Mouse (Mus musculus) intestine, embryonic 15.5 days (tissue): ENCODE measurements around the gene Cdc42ep2. TPM values are rescaled to one million over a fixed set of nuclear protein-coding genes. Genes with fewer than 3 reads are reported as not detected.

ENCODE experiments used
- polyA plus RNA-seq: library from polyadenylated mRNA; unstranded; fragments of >200 nt; fragmentation: Nextera tagmentation; extraction: Ambion mirVana; gene quantifications from 2 replicates; pipeline ENCODE4 v1.2.1, GENCODE M21; 2015

Gene Cdc42ep2
- polyA plus RNA-seq, 1 experiment from 2014 or later: 12.4 TPM

Other genes with a start within 250 kb of the Cdc42ep2 start
- 33.7 and 36.3 TPM in 2 replicates for gene Map3k11, start 236.1 kb downstream of the Cdc42ep2 start, polyA plus RNA-seq
- 16.3 and 16.8 TPM in 2 replicates for gene Pcnx3, start 235.9 kb downstream of the Cdc42ep2 start, polyA plus RNA-seq
- gene Kcnk7, start 220.4 kb downstream of the Cdc42ep2 start, polyA plus RNA-seq: 0.29 and 0.43 TPM in 2 replicates
- gene Ehbp1l1, start 198.5 kb downstream of the Cdc42ep2 start, polyA plus RNA-seq: 38.6 and 40.1 TPM in 2 replicates
- 68.7 and 69.6 TPM in 2 replicates for gene Fam89b, start 195.2 kb downstream of the Cdc42ep2 start, polyA plus RNA-seq
- 20.7 and 21.7 TPM in 2 replicates for gene Ltbp3, start 183.9 kb downstream of the Cdc42ep2 start, polyA plus RNA-seq
- 60.6 and 60.9 TPM in 2 replicates for gene Scyl1, start 153.4 kb downstream of the Cdc42ep2 start, polyA plus RNA-seq
- gene Frmd8, start 49.5 kb downstream of the Cdc42ep2 start, polyA plus RNA-seq: 26.9 and 28.0 TPM in 2 replicates
- 3.5 and 4.2 TPM in 2 replicates for gene Slc25a45, start 47.0 kb downstream of the Cdc42ep2 start, polyA plus RNA-seq
- 1.9 and 2.7 TPM in 2 replicates for gene Tigd3, start 30.7 kb downstream of the Cdc42ep2 start, polyA plus RNA-seq
- 109 and 118 TPM in 2 replicates for gene Dpf2, start 11.8 kb downstream of the Cdc42ep2 start, polyA plus RNA-seq
- 64.0 and 65.8 TPM in 2 replicates for gene Pola2, start 39.4 kb upstream of the Cdc42ep2 start, polyA plus RNA-seq
- not detected in 2 replicates for gene Slc22a20, start 61.3 kb upstream of the Cdc42ep2 start, polyA plus RNA-seq
- gene Capn1, start 91.1 kb upstream of the Cdc42ep2 start, polyA plus RNA-seq: 10.3 and 10.4 TPM in 2 replicates
- 24.2 and 27.4 TPM in 2 replicates for gene Syvn1, start 121.8 kb upstream of the Cdc42ep2 start, polyA plus RNA-seq
- gene Mrpl49, start 133.0 kb upstream of the Cdc42ep2 start, polyA plus RNA-seq: 72.7 and 78.4 TPM in 2 replicates
- 876 and 881 TPM in 2 replicates for gene Fau, start 133.0 kb upstream of the Cdc42ep2 start, polyA plus RNA-seq
- 30.1 and 31.9 TPM in 2 replicates for gene Znhit2, start 136.4 kb upstream of the Cdc42ep2 start, polyA plus RNA-seq
- 34.8 and 34.9 TPM in 2 replicates for gene Tm7sf2, start 143.6 kb upstream of the Cdc42ep2 start, polyA plus RNA-seq
- gene Vps51, start 152.4 kb upstream of the Cdc42ep2 start, polyA plus RNA-seq: 61.2 and 64.5 TPM in 2 replicates
- not detected in 2 replicates for gene Tmem262, start 155.2 kb upstream of the Cdc42ep2 start, polyA plus RNA-seq
- 1.3 and 2.2 TPM in 2 replicates for gene Gm28374, start 157.4 kb upstream of the Cdc42ep2 start, polyA plus RNA-seq
- gene Zfpl1, start 160.1 kb upstream of the Cdc42ep2 start, polyA plus RNA-seq: 58.5 and 61.3 TPM in 2 replicates
- 32.3 and 32.9 TPM in 2 replicates for gene Cdca5, start 160.2 kb upstream of the Cdc42ep2 start, polyA plus RNA-seq
- 0.18 and 0.37 TPM in 2 replicates for gene AC131692.1, start 169.6 kb upstream of the Cdc42ep2 start, polyA plus RNA-seq
- gene Naaladl1, start 181.0 kb upstream of the Cdc42ep2 start, polyA plus RNA-seq: 28.9 and 38.8 TPM in 2 replicates
- gene Sac3d1, start 193.8 kb upstream of the Cdc42ep2 start, polyA plus RNA-seq: 44.3 and 44.7 TPM in 2 replicates
- gene Snx15, start 203.5 kb upstream of the Cdc42ep2 start, polyA plus RNA-seq: 31.7 and 33.8 TPM in 2 replicates
- 0.80 and 1.3 TPM in 2 replicates for gene Batf2, start 216.2 kb upstream of the Cdc42ep2 start, polyA plus RNA-seq
- 99.2 and 103 TPM in 2 replicates for gene Arl2, start 216.7 kb upstream of the Cdc42ep2 start, polyA plus RNA-seq